Mouse (Mus musculus) hindbrain, embryonic 11.5 days (tissue): ENCODE data around the gene Adamtsl1. TPM values are rescaled to one million over a fixed set of nuclear protein-coding genes. Genes with fewer than 3 reads are reported as not detected.

Experiments
- ATAC-seq: fragments of 200-750 bp; cut with Nextera tagmentation; 2 replicates; pipeline ENCODE4 v1.8.0; 2017; ENCODE audit warnings: mild to moderate bottlenecking, moderate TSS enrichment, moderate library complexity; ENCODE audit not compliant: low FRiP score
- DNase-seq: peaks from one replicate; pipeline ENCODE4 v3.0.0-alpha.2; 2015; ENCODE audit warnings: low spot score
- H3K27ac ChIP-seq: fragments of 300-500 bp; sonication (generic); 2 replicates; pipeline ENCODE4 v1.5.1; 2014; ENCODE audit warnings: mild to moderate bottlenecking, low read depth, low read length
- H3K27me3 ChIP-seq: fragments of 300-500 bp; sonication (generic); 2 replicates; pipeline ENCODE4 v1.6.1; 2014; ENCODE audit warnings: mild to moderate bottlenecking, low read length, moderate library complexity, mixed read lengths; ENCODE audit not compliant: control insufficient read depth, insufficient read depth
- H3K36me3 ChIP-seq: fragments of 300-500 bp; sonication (generic); 2 replicates; pipeline ENCODE4 v1.6.1; 2014; ENCODE audit warnings: mild to moderate bottlenecking, low read length, moderate library complexity, mixed read lengths; ENCODE audit not compliant: control insufficient read depth, insufficient read depth
- H3K4me1 ChIP-seq: fragments of 300-500 bp; sonication (generic); replicated peaks from 2 replicates; pipeline ENCODE4 v1.6.1; 2014; ENCODE audit warnings: low read length, mixed read lengths; ENCODE audit not compliant: control insufficient read depth, insufficient read depth
- H3K4me2 ChIP-seq: fragments of 300-500 bp; sonication (generic); replicated peaks from 2 replicates; pipeline ENCODE4 v1.6.1; 2014; ENCODE audit warnings: mild to moderate bottlenecking, low read depth, low read length
- H3K4me3 ChIP-seq: fragments of 300-500 bp; sonication (generic); 2 replicates; pipeline ENCODE4 v1.5.1; 2014; ENCODE audit warnings: low read depth, low read length
- H3K9ac ChIP-seq: fragments of 300-500 bp; sonication (generic); 2 replicates; pipeline ENCODE4 v1.6.1; 2014; ENCODE audit warnings: low read depth, low read length
- H3K9me3 ChIP-seq: fragments of 300-500 bp; sonication (generic); 2 replicates; pipeline ENCODE4 v1.6.1; 2016; ENCODE audit warnings: low read length; ENCODE audit not compliant: control insufficient read depth
- WGBS: fragments of 180-500 bp; shearing (Covaris S2); extraction: QIAGEN DNeasy Blood & Tissue Kit; methylation state at CpG from one replicate; pipeline ENCODE4 v1.1.7; 2014; 5-methylcytosine and 5-hydroxymethylcytosine counted together
- polyA plus RNA-seq: library from polyadenylated mRNA; unstranded; fragments of >200 nt; fragmentation: Nextera tagmentation; extraction: Ambion mirVana; gene quantifications from 2 replicates; pipeline ENCODE4 v1.2.1, GENCODE M21; 2014

Gene Adamtsl1
- polyA plus RNA-seq, 1 experiment from 2014 or later: 11.1 TPM

DNA sequence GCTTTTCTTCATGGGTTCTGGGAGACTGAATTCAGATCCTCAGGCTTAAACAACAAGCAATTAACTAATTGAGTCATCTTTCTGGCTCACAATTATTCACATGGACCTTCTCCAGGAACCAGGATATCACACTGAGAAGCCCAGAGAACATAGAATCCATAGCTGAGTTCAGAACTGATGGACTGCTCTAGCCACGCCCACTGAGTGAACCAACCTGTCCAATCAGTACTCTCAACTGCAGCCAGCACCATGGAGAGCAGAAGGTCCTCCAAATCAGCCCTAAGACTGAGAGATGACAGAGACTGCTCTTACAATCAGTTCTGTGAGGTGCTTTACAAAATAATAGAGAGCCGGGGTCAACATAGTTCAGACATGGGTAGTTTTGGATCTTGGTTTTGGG lies 276.3 kb downstream of the Adamtsl1 start:
- H3K4me3 ChIP-seq: no peak overlapping the region
- no peak for ATAC-seq
- DNase-seq: peak; percentile 6

DNA sequence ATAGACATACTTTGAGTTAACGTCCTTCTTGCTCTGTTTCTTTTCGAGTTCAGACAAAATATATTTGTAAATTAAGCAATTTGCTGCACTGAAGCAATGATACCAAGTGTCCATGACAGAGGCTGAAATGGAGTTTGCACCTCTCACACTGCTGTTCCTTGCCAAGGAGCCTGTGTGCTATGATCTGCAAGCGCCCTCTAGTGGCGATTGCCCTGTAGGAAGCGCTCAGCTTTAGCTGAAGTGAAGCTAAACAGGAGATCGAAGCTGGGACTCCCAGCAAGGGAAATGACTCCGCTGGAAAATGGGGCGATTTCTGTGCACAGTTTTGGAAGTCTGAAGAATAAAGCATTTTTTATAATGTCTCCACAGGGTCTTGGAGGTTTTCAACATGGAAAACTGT lies 287.8 kb downstream of the Adamtsl1 start:
- DNase-seq (peak; percentile 91), ATAC-seq (peak; percentile 79)
- H3K27me3 ChIP-seq: no peaks in the 10 kb centered on the region
- H3K4me3 ChIP-seq: no peak overlapping the region
- H3K36me3 ChIP-seq: no peaks in the 10 kb centered on the region
- 8% methylated on average over 8 of the region's 8 CpGs for WGBS
- H3K4me1 ChIP-seq: no peaks in the 10 kb centered on the region
- H3K9me3 ChIP-seq: no peaks in the 10 kb centered on the region
- no peak overlapping the region for H3K27ac ChIP-seq
- H3K9ac ChIP-seq: no peak overlapping the region
- no peak overlapping the region for H3K4me2 ChIP-seq

More for the DNA sequence above, 276.3 kb downstream of the Adamtsl1 start:
- Histone ChIP-seq H3K36me3 (no peaks in the 10 kb centered on the region), H3K4me2 (no peak overlapping the region), H3K9ac (no peak overlapping the region), H3K9me3 (no peaks in the 10 kb centered on the region), H3K27ac (no peak overlapping the region), H3K27me3 (no peaks in the 10 kb centered on the region), H3K4me1 (no peaks in the 10 kb centered on the region)
- 52% methylated on average over 2 of the region's 2 CpGs for WGBS

DNA sequence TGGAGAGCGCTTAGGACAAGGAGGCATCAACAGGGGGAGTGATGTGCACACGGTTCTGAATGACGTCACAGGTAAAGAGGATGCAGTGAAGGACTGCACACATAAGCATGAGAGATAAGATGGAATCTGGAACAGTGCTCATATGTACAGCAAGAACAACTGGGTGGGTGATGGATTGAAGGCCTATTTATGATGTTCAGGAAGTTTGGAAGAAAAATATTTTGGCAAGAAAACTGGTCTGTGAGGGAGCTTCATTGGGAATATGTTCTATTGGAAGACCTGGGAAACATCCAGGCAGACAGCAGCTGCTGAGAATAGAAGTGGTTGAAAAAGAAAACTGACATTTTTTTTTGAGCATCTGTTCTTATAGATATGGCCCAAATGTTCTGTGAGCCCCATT lies 300.4 kb downstream of the Adamtsl1 start:
- ATAC-seq: no peak
- H3K9ac ChIP-seq: no peak overlapping the region
- H3K36me3 ChIP-seq: no peaks in the 10 kb centered on the region
- no peaks in the 10 kb centered on the region for H3K9me3 ChIP-seq
- DNase-seq: no peak
- no peak overlapping the region for H3K27ac ChIP-seq
- H3K4me3 ChIP-seq: no peak overlapping the region
- H3K4me1 ChIP-seq: no peaks in the 10 kb centered on the region
- no peak overlapping the region for H3K4me2 ChIP-seq
- no peaks in the 10 kb centered on the region for H3K27me3 ChIP-seq
- WGBS: 82% methylated on average over 3 of the region's 3 CpGs

DNA sequence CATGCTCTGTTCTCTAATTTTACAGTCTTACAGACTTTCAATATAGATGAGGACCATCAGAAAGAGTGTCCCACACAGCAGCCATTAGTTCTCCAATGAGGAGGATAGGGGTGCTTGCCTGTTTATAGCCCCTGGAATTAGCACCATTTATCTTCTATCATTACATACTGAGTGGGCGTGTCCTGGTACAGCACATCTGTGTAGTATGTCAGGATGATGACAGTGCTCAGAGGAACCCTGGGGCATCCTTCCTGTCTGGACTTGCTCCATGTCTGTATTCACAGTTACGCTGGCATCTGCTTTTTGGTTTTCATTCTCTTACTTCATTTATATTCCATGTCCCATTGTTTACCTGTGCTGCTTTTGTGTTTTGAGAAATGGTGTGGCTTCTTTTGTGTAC lies 304.5 kb downstream of the Adamtsl1 start:
- Histone ChIP-seq H3K9me3 (no peaks in the 10 kb centered on the region), H3K9ac (no peak overlapping the region), H3K27ac (no peak overlapping the region), H3K27me3 (no peaks in the 10 kb centered on the region), H3K4me2 (no peak overlapping the region), H3K4me3 (no peak overlapping the region), H3K4me1 (no peaks in the 10 kb centered on the region), H3K36me3 (no peaks in the 10 kb centered on the region)
- 75% methylated on average over 2 of the region's 2 CpGs for WGBS
- ATAC-seq: 0 out of 2 replicates have a peak, but pooled peaks have one; percentile 47
- no peak for DNase-seq

DNA sequence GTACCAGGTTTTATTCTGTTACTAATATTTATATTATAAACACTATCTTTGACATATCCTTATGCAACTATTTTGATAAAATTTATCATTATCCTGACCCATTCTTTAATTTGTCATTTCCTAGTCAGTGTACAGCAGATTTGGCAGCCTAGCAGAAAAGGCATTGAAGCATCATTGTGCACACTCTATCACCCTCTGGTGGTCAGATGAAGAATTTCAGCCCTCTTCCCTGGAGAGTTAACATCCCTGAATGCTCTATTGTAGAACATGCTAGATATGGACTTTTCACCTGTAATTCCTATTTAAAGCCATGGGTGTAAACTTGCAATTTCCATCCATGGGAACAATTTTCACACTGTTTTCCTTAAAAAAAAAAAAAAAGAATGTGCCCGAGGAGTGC lies 305.2 kb downstream of the Adamtsl1 start:
- H3K4me2 ChIP-seq: no peak overlapping the region
- H3K9ac ChIP-seq: no peak overlapping the region
- no peaks in the 10 kb centered on the region for H3K9me3 ChIP-seq
- ATAC-seq (peak; percentile 35; the same call in 1 of the 2 replicates), DNase-seq (peak; percentile 72)
- no peaks in the 10 kb centered on the region for H3K36me3 ChIP-seq
- no peaks in the 10 kb centered on the region for H3K4me1 ChIP-seq
- 94% methylated on average over 1 of the region's 1 CpGs for WGBS
- H3K4me3 ChIP-seq: no peak overlapping the region
- no peaks in the 10 kb centered on the region for H3K27me3 ChIP-seq
- H3K27ac ChIP-seq: no peak overlapping the region

DNA sequence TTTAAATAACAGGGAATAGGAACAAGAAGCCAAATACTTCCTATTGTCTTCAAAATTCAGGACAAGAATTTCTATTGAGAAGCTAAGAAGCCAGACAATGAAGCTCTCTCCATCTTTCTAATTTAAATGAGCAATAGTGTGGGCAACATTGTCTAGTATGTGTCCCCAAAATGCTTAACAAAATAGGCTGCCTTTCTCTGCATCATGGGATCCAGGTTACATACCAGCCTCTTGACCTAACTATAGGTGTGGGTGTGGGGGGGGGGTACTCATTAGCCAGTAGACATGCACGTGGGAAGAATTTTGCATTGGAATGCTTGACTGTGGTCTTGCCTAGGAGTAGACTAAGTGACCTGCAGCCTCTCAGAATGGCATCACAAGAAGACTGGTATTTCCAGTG lies 305.9 kb downstream of the Adamtsl1 start:
- ATAC-seq (no peak), DNase-seq (no peak)
- H3K36me3 ChIP-seq: no peaks in the 10 kb centered on the region
- no peaks in the 10 kb centered on the region for H3K27me3 ChIP-seq
- H3K4me2 ChIP-seq: no peak overlapping the region
- no peak overlapping the region for H3K4me3 ChIP-seq
- no peaks in the 10 kb centered on the region for H3K4me1 ChIP-seq
- no peaks in the 10 kb centered on the region for H3K9me3 ChIP-seq
- H3K27ac ChIP-seq: no peak overlapping the region
- WGBS: 56% methylated on average over 1 of the region's 1 CpGs
- no peak overlapping the region for H3K9ac ChIP-seq

DNA sequence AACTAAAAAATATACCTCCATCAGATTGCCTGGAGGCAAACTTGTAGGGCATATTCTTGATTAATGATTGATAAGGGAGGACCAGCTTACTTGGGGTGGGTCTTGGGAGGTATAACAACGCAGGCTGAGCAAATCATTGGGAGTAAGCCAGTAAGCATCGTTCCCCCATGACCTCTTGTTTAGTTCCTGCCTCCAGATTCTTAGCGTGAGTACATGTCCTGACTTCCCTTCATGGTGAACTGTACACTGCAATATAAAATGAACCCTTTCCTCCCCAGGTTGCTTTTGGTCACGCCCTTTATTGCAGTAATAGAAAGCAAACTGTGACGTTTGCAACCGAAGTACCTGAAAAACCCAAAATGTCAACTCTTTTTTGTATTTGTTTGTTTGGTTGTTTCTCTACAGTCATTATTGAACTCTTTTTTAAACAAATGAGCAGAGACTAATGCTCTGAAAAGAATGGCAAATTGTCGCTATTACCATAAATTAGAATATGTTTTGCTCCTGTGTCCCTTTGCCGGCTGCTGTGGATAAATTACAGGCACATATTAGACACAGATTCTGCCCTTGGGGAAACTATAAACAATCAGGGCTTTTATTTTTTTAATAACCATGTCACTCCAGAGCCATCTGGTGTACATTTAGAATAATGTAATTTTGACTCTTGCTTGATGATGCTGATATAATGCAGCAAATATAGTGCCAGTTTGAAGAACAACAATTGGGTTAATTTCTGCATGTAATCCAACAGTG lies 310.2 kb downstream of the Adamtsl1 start:
- H3K9ac ChIP-seq: no peak overlapping the region
- DNase-seq: no peak
- no peaks in the 10 kb centered on the region for H3K27me3 ChIP-seq
- no peak overlapping the region for H3K4me2 ChIP-seq
- H3K4me1 ChIP-seq: no peaks in the 10 kb centered on the region
- no peak overlapping the region for H3K27ac ChIP-seq
- peak; percentile 80 for ATAC-seq
- no peak overlapping the region for H3K4me3 ChIP-seq
- H3K36me3 ChIP-seq: no peaks in the 10 kb centered on the region
- 71% methylated on average over 8 of the region's 8 CpGs for WGBS
- no peaks in the 10 kb centered on the region for H3K9me3 ChIP-seq

DNA sequence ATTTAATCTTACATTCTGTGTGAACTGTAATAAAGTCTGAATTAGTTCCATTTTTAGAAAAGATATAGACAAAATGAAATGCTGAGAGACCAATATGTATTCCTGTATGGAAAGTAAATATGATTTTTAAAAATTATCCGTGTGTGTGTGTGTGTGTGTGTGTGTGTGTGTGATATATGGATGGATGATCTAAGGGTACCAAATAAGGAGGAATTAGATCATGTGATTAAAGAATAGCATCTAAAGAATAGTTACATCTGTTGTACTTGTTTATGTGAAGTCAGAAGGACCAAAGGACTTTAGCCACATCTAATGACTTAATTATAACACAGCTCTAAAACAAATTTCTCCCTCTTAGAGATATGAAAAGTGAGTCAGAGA lies 310.7 kb downstream of the Adamtsl1 start:
- H3K27ac ChIP-seq: no peak overlapping the region
- H3K9ac ChIP-seq: no peak overlapping the region
- no peak for DNase-seq
- no peaks in the 10 kb centered on the region for H3K9me3 ChIP-seq
- H3K27me3 ChIP-seq: no peaks in the 10 kb centered on the region
- ATAC-seq: peak; percentile 61
- no peaks in the 10 kb centered on the region for H3K4me1 ChIP-seq
- 82% methylated on average over 1 of the region's 1 CpGs for WGBS
- H3K4me3 ChIP-seq: no peak overlapping the region
- H3K36me3 ChIP-seq: no peaks in the 10 kb centered on the region
- H3K4me2 ChIP-seq: no peak overlapping the region

DNA sequence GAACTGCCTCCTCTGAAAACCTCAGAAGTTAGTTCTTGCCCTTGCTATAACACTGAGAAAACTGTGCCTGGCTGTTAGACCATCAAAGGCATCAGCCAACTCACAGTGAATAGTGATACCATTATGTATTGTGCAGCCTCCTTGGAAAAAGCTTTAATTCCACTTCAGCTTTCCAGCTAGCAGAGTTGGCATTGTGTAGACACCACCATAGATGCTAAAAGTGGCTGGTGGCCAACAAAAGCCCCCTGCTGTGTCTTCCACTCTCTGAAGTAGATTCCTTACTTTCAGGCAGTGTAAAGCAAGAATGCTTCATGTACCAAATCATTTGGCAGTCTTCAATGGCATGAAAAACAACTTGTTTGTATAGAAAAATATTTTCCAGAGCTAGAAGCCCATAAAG lies 323.1 kb downstream of the Adamtsl1 start:
- Histone ChIP-seq H3K36me3 (no peaks in the 10 kb centered on the region), H3K27ac (no peak overlapping the region), H3K4me1 (no peaks in the 10 kb centered on the region), H3K27me3 (no peaks in the 10 kb centered on the region), H3K9ac (no peak overlapping the region), H3K4me2 (no peak overlapping the region), H3K9me3 (no peaks in the 10 kb centered on the region), H3K4me3 (no peak overlapping the region)
- ATAC-seq (no peak), DNase-seq (no peak)
